Mouse (Mus musculus): ENCODE results near the gene Agfg2.

Gene Agfg2

DNA sequence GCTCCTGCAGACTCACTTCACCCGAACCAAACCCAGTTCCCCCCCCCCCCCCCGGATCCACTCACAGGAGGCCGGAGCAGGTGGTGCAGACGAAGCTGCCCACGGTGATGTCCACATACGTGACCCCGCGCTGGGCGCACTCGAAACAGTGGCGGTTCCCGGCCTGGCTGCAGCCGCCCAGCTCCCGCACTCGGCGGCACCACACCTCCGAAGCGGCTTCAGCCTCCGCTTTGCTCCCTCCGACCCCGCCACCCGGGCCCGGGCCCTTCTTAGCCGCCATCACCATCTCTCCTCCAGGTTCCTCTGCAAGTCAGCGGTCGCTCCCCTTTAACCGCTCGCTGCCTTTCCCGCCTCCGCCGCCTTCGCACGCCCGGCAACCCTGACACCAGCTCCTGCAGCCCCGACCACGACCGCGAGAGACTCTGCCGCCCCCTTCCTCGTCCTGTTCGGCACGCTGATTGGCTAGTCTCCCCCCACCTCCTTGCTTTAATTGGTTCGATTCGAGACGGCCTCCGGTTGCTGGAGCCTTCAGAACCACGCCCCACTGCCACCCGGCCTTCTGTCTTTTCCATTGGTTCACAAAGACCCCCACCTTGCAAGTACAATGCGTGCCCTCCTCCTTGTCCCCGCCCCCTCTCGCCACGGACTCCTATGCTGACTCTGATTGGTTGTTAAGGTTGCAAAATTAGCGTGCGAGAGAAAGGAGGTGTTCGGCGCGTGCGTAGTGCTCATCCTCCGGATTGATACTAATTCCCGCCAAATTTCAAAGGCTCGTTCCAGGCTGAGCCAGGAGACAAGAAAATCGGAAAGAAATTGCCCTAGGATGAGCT lies at the start of gene Agfg2:
Gene Agfg2, minus strand, starts transcription at position 433 of the 830 bp plus-strand sequence.
- no peak for TF ChIP-seq GATA4 (IDR thresholded peaks at IDR 0.05; ENCODE audit: insufficient replicate concordance, low read length)

DNA sequence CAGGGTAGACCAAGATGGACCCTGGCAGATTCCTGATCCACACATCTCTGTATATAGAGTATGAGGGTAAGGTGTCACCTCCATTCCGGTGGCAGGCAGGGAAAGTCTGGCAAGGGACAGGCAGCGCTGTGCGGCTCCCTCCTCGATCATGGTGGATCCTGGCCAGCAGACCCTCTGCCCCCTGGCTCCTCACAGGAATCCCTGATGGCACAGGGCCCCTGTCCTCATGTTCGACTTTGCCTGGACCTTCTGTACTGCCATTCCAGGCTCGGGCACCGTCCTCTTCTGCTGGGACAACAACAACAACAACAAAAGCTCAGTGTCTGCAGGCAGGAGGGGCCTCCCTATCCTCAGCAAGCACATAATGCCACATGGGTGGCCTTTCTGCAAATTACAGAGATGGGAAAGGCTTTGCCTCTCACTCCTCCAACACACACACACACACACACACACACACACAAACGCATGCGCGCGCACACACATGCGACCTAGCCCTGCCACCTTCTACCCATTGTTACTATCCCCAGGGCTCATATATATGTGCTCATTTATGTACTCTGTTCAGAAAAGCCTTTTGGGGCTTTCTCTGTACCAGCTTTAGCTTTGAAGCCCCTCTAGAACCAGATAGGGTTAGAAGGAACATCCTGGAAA lies 49.2 kb upstream of the Agfg2 start:
- no peak for TF ChIP-seq GATA4 (IDR thresholded peaks at IDR 0.05; ENCODE audit: insufficient replicate concordance, low read length)

DNA sequence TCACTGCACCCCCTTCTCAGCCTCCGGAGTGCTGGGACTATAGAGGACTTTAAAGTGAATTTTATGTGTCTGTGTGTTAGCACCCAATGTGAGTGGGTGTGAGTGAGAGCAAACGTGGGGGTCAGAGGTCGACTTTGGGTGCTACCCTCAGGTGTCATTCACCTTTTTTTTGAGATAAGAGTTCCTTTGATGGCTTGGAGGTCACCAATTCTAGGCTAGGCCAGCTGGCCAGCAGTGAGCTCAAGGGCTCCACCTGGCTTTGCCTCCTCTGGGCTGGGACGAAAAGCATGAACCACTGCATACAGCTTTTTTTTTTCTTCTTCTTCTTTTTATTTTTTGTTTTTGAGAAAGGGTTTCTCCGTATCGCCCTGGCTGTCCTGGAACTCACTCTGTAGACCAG lies 42.2 kb upstream of the Agfg2 start:
- TF ChIP-seq GATA4 (IDR thresholded peaks at IDR 0.05; ENCODE audit: insufficient replicate concordance, low read length) = peak; percentile 43; the same call in 1 of the 2 replicates

DNA sequence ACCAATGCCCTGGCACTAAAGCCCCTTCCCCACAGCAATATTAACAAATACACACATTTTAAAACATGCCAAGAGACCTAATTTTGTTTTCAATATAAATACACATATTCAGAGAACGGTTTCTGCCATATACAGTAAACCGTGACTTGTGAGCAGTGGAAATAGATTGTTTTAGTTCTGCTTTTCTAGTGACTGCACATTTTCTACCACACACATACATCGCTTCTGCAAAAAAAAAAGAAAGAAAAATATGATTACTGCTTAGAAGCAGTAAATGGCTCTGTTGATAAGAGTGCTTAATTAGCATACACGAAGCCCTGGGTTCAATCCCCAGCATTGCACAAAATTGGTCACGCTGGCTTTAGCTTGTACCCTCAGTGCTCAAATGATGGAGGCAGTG lies 39.3 kb upstream of the Agfg2 start:
- no peak for TF ChIP-seq GATA4 (IDR thresholded peaks at IDR 0.05; ENCODE audit: insufficient replicate concordance, low read length)

DNA sequence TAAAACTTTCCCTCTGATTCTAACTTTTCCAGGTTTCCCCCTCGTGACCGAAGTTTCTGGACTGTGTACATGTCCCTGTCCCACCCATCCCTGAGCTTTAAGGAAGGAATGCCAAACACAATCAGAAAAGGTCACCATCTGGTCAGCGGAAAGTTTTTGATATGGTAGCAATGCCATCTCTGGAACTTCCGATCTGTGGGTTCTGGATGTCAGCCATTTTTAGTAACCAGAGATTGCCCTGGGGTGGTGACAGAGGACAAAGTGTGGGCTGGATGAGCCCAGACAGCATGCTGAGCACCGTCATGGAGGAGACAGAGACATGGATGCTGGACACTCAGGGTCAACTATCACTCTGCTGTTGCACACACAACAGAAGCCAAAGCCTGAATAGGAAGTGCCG lies 34.6 kb upstream of the Agfg2 start:
- TF ChIP-seq GATA4 (IDR thresholded peaks at IDR 0.05; ENCODE audit: insufficient replicate concordance, low read length) = peak; percentile 81

DNA sequence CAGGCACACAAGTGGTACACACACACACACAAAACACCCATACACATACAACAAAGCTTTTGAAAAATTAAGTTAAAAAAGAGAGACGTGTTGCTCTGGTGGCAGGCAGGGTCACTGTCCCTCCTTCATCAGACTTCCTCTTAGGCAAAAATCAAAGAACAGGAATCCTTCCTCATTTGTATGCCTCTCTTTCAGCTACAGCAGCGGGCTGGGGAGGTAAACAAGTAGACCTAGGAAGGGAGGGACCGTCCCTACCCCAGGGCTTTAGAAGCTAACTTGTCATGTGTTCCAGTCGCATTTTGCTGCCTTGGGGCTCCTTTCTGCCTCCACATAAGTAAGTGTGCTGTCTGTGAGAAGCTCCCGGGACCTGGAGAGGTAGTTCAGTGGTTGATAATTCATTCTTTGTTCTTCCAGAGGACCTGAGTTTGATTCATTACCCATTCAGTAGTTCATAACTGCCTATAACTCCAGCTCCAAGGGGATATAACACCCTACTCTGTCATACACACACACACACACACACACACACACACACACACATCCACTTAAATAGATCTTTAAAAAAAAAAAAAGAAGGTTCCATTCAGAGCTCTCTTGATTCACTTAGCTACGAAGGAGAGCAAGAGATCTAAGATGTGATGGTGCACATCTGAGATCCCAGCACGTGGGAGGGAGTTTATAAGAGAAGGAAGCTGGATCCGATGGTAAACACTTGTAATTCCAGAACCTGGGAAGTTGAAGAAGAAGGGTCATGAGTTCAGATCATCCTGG lies 33.7 kb upstream of the Agfg2 start:
- no peak for TF ChIP-seq GATA4 (IDR thresholded peaks at IDR 0.05; ENCODE audit: insufficient replicate concordance, low read length)

DNA sequence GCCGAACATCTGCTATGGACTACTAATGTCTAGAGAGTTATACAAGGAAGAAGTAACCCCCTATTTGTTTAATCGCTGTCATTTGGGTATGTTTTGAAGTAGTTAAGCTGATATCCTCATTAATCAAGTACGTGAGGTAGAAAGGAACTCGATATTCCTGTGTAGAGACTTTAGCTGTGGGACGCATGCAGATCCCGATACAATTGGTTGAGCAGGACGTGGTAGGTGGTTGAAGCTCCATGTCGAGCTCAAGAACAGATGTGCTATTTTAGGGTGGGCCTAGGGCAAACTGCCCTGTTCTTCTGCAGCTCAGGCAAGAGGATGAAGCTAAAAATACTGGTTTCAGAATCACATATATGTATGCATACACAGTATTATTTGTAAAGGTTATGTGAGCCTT lies 31.2 kb upstream of the Agfg2 start:
- TF ChIP-seq GATA4 (IDR thresholded peaks at IDR 0.05; ENCODE audit: insufficient replicate concordance, low read length) = no peak

DNA sequence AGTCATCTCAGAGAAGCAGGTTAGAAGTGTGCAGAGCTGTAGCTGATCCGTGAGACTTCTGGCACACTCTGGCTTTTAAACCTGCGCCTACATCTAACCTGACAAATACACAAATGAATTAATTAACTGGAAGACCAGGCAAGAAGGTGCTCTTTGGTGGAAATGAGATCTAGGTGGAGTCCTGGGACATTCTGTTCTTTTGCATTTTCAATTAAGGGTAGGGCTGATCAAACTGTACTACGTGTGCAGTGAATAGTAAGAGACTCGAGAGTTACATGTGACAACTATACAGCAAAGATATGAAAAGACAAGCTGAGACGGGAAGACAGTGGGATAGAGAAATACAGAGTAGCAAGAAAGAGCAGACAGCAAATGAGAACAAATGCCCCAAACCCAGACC lies 28.9 kb upstream of the Agfg2 start:
- no peak for TF ChIP-seq GATA4 (IDR thresholded peaks at IDR 0.05; ENCODE audit: insufficient replicate concordance, low read length)

DNA sequence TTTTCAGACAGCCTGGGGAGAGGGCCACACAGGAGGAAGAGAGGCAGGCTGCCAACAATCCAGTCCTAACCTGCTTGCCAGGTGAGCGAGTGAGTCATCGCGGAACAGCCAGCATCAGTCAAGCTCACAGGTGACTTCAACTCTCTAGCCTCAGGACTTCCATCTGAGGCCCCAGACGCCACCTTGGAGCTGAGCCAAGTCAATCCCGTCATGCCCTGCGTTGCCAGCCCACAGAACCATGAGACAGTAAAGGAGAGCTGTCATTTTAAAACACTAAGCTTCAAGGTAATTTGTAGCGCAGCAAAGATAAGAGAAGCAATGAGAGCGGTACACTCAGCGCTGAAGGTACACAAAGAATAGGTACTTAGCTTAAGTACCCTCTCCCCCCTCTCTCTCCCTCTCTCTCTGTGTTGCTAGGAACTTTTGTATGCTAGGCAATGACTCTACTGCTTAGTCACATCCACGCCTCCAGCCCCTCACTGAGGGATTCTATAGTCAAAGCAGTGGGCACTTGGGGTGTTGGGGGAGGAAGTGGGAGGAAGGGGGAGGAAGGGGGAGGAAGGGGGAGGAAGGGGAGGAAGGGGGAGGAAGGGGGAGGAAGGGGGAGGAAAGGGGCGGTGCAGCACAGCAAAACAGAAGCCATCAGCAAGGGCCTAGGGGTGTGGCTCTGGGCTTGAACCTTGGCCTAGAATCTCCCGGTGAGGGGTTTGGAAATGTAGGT lies 22.5 kb upstream of the Agfg2 start:
- no peak for TF ChIP-seq GATA4 (IDR thresholded peaks at IDR 0.05; ENCODE audit: insufficient replicate concordance, low read length)

DNA sequence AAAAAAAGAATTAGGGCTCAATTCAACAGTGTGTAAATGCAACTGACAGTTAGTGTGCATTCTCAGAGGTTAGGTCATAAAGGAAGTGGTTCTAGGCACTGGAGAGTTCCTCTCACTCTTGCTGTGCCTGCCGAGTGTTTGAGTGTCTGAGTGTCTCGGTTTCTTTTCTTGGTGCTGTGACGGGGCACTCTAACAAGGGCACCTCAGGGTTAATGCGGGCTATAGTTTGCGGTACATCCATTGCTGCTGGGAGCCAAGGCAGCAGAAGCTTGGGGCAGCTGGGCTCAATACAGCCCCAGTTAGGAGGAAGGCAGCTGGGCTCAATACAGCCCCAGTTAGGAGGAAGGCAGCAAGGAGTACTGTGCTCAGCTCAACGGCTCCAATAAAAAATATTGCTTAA lies 20.7 kb upstream of the Agfg2 start:
- no peak for TF ChIP-seq GATA4 (IDR thresholded peaks at IDR 0.05; ENCODE audit: insufficient replicate concordance, low read length)

DNA sequence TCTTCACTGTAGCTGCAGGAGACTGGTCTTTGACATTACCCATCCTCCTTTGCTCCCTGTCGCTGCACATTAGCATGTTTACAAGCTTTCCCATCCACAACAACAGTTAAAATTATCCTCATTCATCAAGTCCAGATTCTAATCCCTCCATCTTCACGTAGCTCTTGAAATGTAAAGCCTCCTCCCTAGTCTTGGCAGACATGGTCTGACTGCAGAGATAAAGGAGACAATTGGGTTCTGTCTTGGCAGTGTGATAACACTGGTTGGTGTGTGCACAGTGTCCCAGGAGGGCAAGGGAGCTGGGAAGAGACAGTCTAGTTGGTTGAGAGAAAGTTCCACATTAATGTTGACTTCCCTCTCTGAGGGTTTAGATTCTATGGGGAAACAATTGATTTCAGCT lies 15.3 kb upstream of the Agfg2 start:
- TF ChIP-seq GATA4 (IDR thresholded peaks at IDR 0.05; ENCODE audit: insufficient replicate concordance, low read length) = no peak

DNA sequence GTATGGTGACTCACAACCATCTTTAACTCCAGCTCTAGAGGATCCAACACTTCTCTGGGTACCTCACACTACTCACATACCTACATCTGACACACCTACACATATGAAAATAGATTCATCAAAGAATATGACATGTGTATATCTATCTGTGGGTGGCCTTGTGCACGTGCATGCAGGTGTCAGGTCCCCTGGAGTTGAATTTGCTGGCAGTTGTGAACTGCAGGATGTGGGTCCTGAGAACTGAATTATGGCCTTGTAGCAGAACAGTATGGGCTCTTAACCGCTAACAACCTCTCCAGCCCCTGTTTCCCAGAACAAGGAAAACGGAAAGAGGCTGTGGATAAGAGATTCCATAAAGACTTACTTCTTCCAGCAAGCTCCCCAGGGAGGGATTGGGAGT lies 14.6 kb upstream of the Agfg2 start:
- no peak for TF ChIP-seq GATA4 (IDR thresholded peaks at IDR 0.05; ENCODE audit: insufficient replicate concordance, low read length)

DNA sequence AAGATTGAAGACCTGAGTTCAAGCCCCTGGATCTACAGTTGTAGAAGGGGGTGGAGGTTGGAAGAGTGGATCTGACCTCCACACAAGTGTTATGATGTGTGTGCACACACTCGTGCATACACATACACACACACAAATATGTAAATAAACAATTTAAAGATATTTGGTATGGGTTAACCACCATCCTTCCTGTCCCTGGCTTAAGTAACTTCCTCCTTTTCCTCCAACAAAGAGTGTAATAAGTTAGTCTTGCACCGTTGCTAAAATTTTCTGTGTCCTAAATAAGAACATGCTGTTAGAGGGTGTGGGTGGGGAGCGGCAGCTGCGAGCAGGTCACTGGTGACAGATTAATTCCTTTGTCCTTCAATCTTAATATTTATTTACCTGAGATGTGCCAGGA lies 11.4 kb upstream of the Agfg2 start:
- TF ChIP-seq GATA4 (IDR thresholded peaks at IDR 0.05; ENCODE audit: insufficient replicate concordance, low read length) = no peak

DNA sequence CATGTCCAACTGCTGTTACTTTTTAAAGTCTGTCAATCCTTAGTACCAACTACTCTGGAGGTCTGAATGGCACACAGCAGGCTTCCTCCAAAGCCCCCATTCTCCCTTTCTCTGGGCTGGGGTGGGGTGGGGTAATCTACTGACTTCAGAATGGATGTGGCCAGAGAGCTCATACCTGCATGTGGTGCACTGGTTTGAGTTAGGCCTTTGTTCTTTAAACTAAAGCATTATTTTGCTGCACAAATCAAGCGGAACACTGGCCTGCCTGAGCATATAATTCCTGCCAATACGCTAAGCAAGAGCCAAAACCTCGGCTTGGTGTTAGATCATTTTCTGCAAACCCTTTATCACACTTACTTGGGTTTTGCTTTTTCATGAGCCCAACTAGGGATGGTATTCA lies 10.3 kb upstream of the Agfg2 start:
- no peak for TF ChIP-seq GATA4 (IDR thresholded peaks at IDR 0.05; ENCODE audit: insufficient replicate concordance, low read length)

DNA sequence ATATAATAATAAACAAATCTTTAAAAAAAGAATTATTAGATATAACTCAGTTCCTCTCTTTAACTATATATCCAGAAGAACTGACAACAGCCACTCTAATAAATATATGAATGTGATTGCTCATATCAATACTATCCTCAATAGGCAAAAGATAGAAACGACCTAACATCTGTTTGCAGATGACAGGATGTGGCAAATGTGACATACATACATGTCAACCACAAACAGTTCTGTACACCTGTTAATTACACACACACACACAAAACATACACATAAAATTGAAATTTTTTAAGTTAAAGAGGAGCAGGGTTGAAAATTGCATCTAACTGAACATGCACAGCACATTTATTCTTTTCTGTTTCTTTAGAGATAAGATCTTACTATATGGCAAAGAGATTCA lies 7.4 kb upstream of the Agfg2 start:
- TF ChIP-seq GATA4 (IDR thresholded peaks at IDR 0.05; ENCODE audit: insufficient replicate concordance, low read length) = no peak

Data from liver, adult (tissue).